Mouse (Mus musculus): ENCODE measurements around the gene Topors.
"Not testable (repeated sequence)": the region's sequence is repeated elsewhere in the genome, so short reads cannot be mapped to it uniquely, and the experiment has no call there.

Topors gene

GRCm38 (mm10) chr4:40269430-40270032, at the start of gene Topors, which contains the start of gene Smim27:
Gene Topors, minus strand, starts transcription at chr4:40269850.
Gene Smim27, plus strand, starts transcription at chr4:40269579.
- peak; percentile 98 for DNase-seq

- no peak for DNase-seq
These were observed 47.8 kb upstream of the Topors start for GRCm38 (mm10) chr4:40317404-40317803.

- DNase-seq = peak; percentile 10
These were observed 43.4 kb upstream of the Topors start for GRCm38 (mm10) chr4:40313026-40313425.

GRCm38 (mm10) chr4:40312213-40312612, 42.6 kb upstream of the Topors start:
- no peak for DNase-seq

- DNase-seq = no peak
These were observed 41.2 kb upstream of the Topors start for GRCm38 (mm10) chr4:40310796-40311383.

GRCm38 (mm10) chr4:40309682-40310081, 40.0 kb upstream of the Topors start:
- no peak for DNase-seq

- no peak for DNase-seq
These were observed 32.9 kb upstream of the Topors start for GRCm38 (mm10) chr4:40302445-40303125.

- peak; percentile 73 for DNase-seq
These were observed 31.6 kb upstream of the Topors start for GRCm38 (mm10) chr4:40301076-40301789.

GRCm38 (mm10) chr4:40299169-40299568, 29.5 kb upstream of the Topors start:
- DNase-seq = no peak

GRCm38 (mm10) chr4:40291511-40291910, 21.9 kb upstream of the Topors start:
- not testable (repeated sequence) for DNase-seq

- no peak for DNase-seq
These were observed 19.4 kb upstream of the Topors start for GRCm38 (mm10) chr4:40289046-40289445.

GRCm38 (mm10) chr4:40287415-40287814, 17.8 kb upstream of the Topors start:
- peak; percentile 6 for DNase-seq

GRCm38 (mm10) chr4:40285582-40285981, 15.9 kb upstream of the Topors start:
- DNase-seq = peak; percentile 93

- DNase-seq = peak; percentile 95
These were observed 9.7 kb upstream of the Topors start, which contains the start of gene Ndufb6 for GRCm38 (mm10) chr4:40279276-40279900. Gene Ndufb6, minus strand, starts transcription at chr4:40279421.

GRCm38 (mm10) chr4:40278880-40279275, 9.2 kb upstream of the Topors start:
- DNase-seq = no peak

- DNase-seq = no peak
These were observed 815 bp downstream of the Topors start for GRCm38 (mm10) chr4:40268835-40269234.

- DNase-seq = peak; percentile 92
These were observed 1.3 kb downstream of the Topors start for GRCm38 (mm10) chr4:40268204-40268813.

GRCm38 (mm10) chr4:40267681-40268080, 2.0 kb downstream of the Topors start:
- peak; percentile 49 for DNase-seq

GRCm38 (mm10) chr4:40264321-40264720, 5.3 kb downstream of the Topors start:
- peak; percentile 50 for DNase-seq

- DNase-seq = no peak
These were observed 15.1 kb downstream of the Topors start for GRCm38 (mm10) chr4:40254385-40255103.

GRCm38 (mm10) chr4:40253766-40254165, 15.9 kb downstream of the Topors start:
- no peak for DNase-seq

- DNase-seq = no peak
These were observed 18.7 kb downstream of the Topors start for GRCm38 (mm10) chr4:40250984-40251383.
